Mouse (Mus musculus) c-Kit-negative CD71-positive TER-119-positive erythroid progenitor cells, embryonic 14.5 days (primary cell): ENCODE measurements around the gene Gipr.

Experiments used
- DNase-seq: peaks from one replicate; pipeline ENCODE4 v3.0.0-alpha.2; 2013; ENCODE audit warnings: low read depth, low spot score

Gipr gene

GRCm38 (mm10) chr7:19165656-19166423 lies at the start of gene Gipr:
TSS of gene Gipr (minus strand) at chr7:19166127.
- no peak for DNase-seq

- DNase-seq, result no peak
These were observed 49.0 kb upstream of the Gipr start for GRCm38 (mm10) chr7:19214940-19215339.

GRCm38 (mm10) chr7:19214369-19214768 lies 48.4 kb upstream of the Gipr start:
- DNase-seq, result no peak

GRCm38 (mm10) chr7:19213385-19213784 lies 47.5 kb upstream of the Gipr start:
- DNase-seq, result no peak

- DNase-seq, result no peak
These were observed 46.2 kb upstream of the Gipr start, which contains the start of gene Gpr4 for GRCm38 (mm10) chr7:19211996-19212755. TSS of gene Gpr4 (plus strand) at chr7:19212538.

GRCm38 (mm10) chr7:19211041-19211675 lies 45.2 kb upstream of the Gipr start:
- DNase-seq, result no peak

GRCm38 (mm10) chr7:19210010-19210409 lies 44.1 kb upstream of the Gipr start:
- DNase-seq, result no peak

- DNase-seq, result no peak
These were observed 43.6 kb upstream of the Gipr start for GRCm38 (mm10) chr7:19209494-19209893.

GRCm38 (mm10) chr7:19208944-19209472 lies 43.1 kb upstream of the Gipr start:
- DNase-seq, result no peak

GRCm38 (mm10) chr7:19208201-19208910 lies 42.4 kb upstream of the Gipr start:
- no peak for DNase-seq

- no peak for DNase-seq
These were observed 36.3 kb upstream of the Gipr start for GRCm38 (mm10) chr7:19202065-19202850.

- no peak for DNase-seq
These were observed 35.7 kb upstream of the Gipr start for GRCm38 (mm10) chr7:19201660-19202059.

GRCm38 (mm10) chr7:19197985-19198384 lies 32.1 kb upstream of the Gipr start:
- DNase-seq, result peak; percentile 34

GRCm38 (mm10) chr7:19196676-19197075 lies 30.7 kb upstream of the Gipr start:
- no peak for DNase-seq

- DNase-seq, result no peak
These were observed 28.7 kb upstream of the Gipr start for GRCm38 (mm10) chr7:19194676-19195075.

- no peak for DNase-seq
These were observed 18.8 kb upstream of the Gipr start for GRCm38 (mm10) chr7:19184758-19185157.

- no peak for DNase-seq
These were observed 18.3 kb upstream of the Gipr start for GRCm38 (mm10) chr7:19184250-19184649.

- DNase-seq, result no peak
These were observed 15.0 kb upstream of the Gipr start for GRCm38 (mm10) chr7:19180862-19181429.

- peak; percentile 37 for DNase-seq
These were observed 14.0 kb upstream of the Gipr start for GRCm38 (mm10) chr7:19179936-19180335.

- no peak for DNase-seq
These were observed 13.2 kb upstream of the Gipr start for GRCm38 (mm10) chr7:19179173-19179572.
